Mouse (Mus musculus) heart, adult 18-20 months (tissue): ENCODE data around the gene Sgpp1. TPM values are rescaled to one million over a fixed set of nuclear protein-coding genes. Genes with fewer than 3 reads are reported as not detected.
"Not testable (repeated sequence)": the region's sequence is repeated elsewhere in the genome, so short reads cannot be mapped to it uniquely, and the experiment has no call there.

ENCODE experiments used
- DNase-seq, 2 experiments: peaks; one replicate each; pipeline ENCODE4 v3.0.0; 2021 to 2022; ENCODE audit warnings: mixed read lengths in 1 of 2
- total RNA-seq, 2 experiments: library from RNA; stranded (reverse); gene quantifications; 2 replicates each; pipeline ENCODE4 v1.2.3; 2021

The Sgpp1 gene
- total RNA-seq, 2 experiments from 2014 or later: 18.7 to 22.6 TPM

- no peak for DNase-seq
Observed at GRCm38 (mm10) chr12:75731927-75732443, 3.5 kb downstream of the Sgpp1 start.

DNA sequence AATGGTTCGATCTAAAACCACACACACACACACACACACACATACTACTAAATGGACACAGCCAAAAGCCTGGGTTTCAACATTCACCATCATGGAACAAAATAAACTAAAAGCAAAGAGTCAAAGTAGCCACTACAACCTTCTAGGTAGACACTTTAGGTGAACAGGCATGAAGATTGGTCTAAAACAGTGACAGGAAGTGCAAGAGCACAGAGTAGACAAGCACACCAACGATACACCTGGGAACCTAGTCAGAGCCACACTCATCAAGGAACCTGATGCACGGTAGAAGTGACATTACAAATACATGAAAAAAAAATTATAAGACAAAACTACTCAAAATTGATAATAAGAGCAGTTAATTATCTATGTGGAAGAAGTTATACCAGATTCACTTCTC is 4.0 kb downstream of the Sgpp1 start:
- DNase-seq: no peak

DNA sequence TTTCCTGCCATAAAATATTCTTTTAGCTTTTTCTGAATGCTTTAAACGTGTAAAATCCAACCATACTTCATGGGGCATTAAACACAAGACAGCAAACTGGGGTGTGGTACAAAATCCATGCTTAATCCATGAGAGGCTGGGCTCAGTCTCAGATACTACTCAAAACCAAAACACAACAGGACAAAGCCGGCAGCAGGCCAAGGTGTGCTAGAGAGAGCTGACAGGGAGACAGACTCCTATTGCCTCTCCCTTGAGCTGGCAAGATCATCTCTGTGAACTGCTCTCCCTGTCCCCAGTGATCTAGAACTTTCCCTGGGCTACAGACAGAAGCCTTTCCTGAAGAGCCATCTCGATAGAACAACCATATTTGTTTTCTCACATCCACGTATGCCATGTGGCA is 5.1 kb downstream of the Sgpp1 start:
- peak; percentile 29 to 38 for DNase-seq

DNA sequence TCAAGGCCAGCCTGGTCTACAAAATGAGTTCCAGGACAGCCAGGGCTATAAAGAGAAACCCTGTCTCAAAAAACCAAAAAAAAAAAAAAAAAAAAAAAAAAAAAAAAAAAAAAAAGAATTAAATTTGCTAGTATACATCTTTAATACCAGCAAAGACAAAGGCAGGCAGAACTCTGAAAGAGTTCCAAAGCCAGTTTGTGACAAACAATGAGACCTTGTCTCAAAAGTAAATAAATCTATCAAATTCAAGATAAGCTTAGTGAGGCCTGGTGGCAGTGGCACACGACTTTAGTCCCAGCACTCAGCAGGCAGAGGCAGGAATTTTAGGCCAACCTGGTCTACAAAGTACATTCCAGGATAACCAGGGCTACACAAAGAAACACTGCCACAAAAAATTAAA is 5.7 kb downstream of the Sgpp1 start:
- DNase-seq: no peak

DNA sequence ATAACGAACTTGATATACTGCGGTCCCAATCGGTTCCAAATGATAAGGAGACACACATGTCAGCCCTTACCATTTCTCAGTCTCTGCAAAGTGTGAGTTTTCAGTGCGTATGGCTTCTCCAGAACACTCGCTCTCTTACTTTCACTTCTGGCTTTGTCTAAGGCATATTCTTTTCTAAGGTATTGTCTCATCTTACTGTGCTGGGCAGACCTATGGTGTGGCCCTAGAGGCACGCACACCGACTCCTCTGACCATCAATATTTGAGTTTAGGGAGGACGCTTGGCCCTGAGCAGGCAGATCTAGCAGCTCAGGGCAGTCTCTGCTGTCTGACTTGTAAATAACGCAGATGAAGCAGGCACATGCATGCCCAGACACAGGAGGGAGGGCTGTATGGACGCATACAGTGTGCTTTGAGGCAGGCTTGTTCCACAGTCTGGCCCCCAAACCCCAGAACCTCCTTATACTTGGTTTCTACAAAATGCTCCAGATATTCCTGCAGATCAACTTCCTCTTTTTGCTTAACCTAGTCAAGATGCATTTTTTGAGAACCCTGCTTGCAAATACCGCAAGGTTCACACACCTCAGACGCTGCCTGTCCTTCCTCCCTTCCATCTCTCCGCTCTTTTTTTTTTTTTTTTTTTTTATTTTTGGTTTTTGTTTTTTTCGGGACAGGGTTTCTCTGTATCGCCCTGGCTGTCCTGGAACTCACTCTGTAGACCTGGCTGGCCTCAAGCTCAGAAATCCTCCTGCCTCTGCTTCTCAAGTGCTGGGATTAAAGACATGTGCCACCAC is 8.0 kb downstream of the Sgpp1 start:
- DNase-seq: no peak

DNA sequence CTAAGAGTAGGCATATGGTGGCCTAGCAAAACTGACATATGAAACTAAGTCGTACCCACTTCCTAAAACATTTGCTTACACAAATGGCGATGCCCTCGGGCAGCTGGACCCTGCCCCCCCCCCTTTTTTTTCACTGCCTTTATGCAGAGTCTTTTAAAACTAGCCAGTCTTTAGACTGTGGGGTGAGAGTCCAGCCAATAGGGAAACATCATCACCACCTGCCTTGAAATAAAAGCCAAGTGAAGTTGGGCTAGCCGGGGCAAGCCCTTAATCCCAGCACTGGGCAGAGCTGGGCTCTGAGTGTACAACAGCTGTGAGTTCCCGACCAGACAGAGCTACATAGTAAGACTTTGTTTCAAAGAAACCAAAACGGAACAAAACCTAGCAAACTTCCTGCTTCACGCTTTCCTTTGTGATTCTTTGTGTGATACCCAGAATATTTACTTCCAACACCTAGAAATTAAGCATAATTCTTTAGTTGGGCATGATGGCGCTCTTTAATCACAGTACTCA is 9.1 kb downstream of the Sgpp1 start:
- DNase-seq: no peak

- no peak for DNase-seq
Observed at GRCm38 (mm10) chr12:75724621-75725324, 10.8 kb downstream of the Sgpp1 start.

DNA sequence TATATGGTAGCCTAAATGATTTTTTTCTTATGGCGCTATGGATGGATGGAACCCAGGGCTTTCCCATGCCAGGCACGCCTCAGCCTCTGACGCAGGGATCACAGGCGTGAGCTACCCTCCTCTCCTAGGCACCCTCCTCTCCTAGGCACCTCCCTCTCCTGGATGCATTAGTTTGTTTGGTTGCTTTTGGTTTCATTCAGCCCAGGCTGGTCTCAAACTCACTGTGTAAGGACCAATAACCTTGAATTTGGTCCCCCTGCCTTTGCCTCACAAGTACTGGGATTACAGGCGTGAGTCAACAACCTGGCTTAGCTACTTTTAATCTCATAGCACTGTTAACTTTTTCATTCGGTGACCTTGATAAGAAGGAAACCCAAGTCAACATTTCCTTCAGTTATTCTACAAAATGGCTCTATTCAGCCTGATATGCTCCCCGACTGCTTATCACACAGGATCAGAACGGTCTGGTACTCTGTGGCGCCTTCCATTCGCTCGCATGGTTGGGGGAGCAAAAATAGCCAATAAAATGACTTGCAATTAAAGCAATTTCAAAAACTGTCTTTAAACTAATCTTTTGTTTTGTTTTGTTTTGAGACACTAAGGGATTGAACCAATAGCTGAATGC is 11.6 kb downstream of the Sgpp1 start:
- DNase-seq: no peak

DNA sequence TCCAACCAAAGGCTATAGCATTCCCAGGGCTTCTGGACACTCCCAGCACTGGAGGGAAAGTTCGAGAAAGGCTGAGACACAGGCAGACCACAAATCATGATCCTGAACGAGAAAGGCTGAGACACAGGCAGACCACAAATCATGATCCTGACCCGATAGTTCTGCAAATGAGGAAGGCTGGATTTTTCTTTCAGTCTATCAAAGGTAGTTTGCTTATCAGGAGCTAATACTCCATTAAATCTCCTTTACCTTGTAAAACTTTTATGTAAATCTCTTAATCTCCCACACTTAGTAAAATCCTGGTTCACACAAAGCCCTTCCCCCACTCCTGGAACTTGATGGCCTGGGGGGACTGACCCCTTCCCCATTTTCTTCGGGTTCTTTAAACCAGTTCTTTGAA is 13.6 kb downstream of the Sgpp1 start:
- no peak for DNase-seq

- DNase-seq: no peak
Observed at GRCm38 (mm10) chr12:75721006-75721405, 14.5 kb downstream of the Sgpp1 start.

DNA sequence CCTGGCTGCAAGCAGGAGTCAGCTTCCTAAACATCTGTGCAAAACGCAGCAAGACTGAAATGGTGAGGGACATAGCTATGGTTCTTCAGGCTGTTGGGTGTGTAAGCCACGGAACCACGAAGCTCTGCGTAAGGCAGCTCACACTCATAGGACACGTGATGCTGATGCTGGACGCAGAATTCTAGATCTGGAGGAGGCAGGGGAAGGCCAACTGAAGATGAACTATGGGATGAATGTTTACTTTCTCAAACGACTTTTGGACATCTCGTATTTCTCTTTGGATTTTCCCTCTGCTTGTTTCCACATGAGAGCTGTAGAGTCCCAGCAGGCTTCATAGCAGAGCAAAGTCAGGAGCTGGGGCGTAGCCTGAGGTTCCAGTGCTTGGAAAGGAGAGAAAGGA is 21.9 kb downstream of the Sgpp1 start:
- DNase-seq: no peak

DNA sequence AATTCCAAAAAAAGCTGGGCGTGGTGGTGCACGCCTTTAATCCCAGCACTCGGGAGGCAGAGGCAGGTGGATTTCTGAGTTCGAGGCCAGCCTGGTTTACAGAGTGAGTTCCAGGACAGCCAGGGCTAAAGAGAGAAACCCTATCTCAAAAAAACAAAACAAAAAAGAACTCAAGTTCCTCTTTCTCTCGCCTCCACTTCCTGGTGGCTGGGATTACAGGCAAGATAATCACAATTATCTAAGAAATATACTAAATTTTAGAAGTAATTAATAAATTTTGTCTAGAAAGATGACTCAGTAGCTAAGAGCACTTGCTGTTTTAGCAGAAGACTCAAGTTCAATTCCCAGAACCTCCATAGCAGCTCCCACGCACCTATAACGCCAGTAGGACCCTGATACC is 22.6 kb downstream of the Sgpp1 start:
- DNase-seq: not testable (repeated sequence)

DNA sequence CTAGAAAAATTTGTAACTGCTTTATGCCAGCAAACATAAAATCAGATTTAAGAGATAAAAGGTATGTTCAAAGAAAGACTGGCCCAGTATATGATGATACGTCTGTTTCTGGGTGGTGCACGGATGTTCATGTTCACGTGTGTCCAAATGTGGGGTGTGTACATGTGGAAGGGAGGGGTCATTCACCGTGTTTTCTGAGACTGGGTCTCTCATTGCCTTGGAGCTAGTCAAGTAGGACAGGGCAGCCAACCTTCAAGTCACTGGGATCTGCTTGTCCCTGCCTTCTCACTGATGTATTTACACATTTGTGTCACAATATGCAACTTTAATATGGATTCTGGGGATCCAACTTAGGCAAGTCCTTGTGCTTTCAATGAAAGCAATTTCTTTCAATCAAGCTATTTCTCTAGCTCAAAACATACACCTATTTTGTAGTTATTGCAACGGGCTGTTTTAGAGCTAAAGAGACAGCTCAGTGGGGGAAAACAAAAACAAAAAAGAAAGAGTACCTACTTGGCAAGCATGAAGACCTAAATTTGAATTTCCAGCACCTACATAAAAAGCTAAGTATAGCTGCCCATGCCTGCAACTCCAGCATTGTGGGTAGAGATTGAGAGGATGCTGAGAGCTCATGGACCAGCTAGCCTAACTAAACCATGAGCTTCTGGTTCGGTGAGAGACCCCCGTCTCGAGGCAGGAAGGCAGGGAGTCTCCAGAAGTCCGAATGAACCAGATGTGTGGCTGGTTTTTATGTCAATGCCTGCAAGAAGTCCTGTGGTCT is 24.7 kb downstream of the Sgpp1 start:
- DNase-seq: no peak

GRCm38 (mm10) chr12:75709506-75709905 is 26.0 kb downstream of the Sgpp1 start:
- no peak for DNase-seq

- DNase-seq: no peak
Observed at GRCm38 (mm10) chr12:75706670-75707069, 28.9 kb downstream of the Sgpp1 start.

DNA sequence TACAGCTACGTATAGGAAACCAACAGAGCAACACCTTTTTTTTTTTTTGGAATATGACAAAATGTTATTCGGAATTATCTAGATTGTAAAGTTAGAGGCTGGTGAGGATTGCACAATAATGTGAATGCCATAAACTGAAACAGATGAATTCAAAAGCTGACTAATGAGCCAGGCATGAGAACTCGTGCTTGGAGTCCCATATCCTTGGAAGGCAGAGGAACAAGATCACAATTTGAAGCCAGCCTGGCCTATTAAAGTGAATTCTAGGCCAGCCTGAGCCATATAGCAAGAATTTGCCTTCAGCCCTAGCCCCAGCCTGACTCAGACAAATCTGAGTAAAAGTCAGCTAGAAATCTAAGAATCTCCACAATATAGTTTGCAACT is 32.8 kb downstream of the Sgpp1 start:
- DNase-seq: peak in 1 of 2 experiments; percentile 28

- DNase-seq: peak; percentile 49 to 56
Observed at GRCm38 (mm10) chr12:75702084-75702738, 33.3 kb downstream of the Sgpp1 start.

DNA sequence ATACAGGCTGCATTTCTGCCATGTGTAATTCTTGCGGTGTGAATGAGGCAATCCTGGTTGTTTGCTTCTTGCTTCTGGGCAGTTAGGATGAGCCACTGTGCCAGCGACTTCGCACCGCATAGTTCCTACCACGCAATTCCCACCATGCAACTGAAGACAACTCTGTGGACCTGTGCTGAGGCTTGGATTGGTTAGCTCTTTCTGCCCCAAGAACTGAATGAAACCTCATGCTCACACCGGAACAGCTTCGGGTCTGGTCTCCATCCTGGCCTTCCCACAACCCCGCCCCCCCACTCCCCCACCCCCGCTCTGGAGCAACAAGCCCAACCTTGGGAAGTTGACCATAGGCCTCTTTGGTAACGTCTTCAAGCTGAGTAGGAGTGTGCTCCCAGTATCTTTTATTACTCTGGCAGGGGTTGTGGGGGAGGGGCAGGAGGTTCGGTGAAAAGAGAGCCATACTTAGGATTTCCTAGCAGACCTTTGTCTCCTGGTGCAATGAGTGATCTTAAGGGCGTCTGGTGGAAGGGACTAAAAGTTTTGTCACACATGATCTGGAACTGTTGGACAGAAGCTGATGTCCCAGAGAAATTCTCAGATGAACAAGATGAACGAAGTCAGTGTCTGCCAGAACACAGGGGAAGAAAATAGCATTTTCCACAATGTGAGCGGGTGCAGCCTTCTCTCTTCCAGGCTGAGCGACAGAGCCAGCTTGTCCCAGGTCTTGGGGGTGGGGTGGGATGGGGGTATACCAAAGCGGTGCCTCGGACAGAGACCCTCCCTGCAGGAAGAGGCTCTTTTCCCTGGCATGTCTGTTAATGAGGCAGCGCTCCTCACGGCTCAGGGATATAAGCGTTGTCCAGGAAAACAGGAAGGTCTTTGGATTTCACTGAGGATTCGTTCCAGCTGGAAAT is 34.1 kb downstream of the Sgpp1 start:
- DNase-seq: peak in 1 of 2 experiments; percentile 51

GRCm38 (mm10) chr12:75698692-75699091 is 36.8 kb downstream of the Sgpp1 start:
- no peak for DNase-seq

- DNase-seq: not testable (repeated sequence)
Observed at GRCm38 (mm10) chr12:75695845-75696244, 39.7 kb downstream of the Sgpp1 start.
